Mouse (Mus musculus): ENCODE results near the gene Map3k12. TPM values are rescaled to one million over a fixed set of nuclear protein-coding genes. Genes with fewer than 3 reads are reported as not detected.
A peak's percentile ranks its signal among the peaks of the same experiment; 100 is the strongest.

The Map3k12 gene
- polyA plus RNA-seq, 1 experiment from 2014 or later: 65.5 TPM

DNA sequence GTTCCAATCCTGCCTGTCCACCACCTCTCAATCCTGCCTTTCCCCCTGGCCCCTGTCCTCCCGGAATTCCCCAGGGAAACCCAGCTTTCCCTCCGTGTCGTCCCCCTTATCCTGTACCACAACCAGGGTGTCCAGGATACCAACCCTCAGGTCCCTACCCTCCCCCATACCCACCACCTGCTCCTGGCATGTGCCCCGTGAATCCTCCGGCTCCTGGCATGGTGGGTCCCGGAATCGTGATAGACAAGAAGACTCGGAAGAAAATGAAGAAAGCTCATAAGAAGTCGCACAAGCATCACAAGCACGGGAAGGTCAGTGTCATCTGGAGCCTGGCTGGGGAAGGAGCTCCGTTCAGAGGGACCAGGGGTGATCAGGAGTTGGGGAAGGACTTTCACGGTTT lies 56.5 kb downstream of the Map3k12 start:
- Histone ChIP-seq H3K4me1 (ENCODE audit: control insufficient read depth, insufficient read depth, low read length) (peaks cover 17% of the 10 kb centered on the region), H3K4me3 (ENCODE audit: low read depth, low read length) (no peak overlapping the region), H3K36me3 (ENCODE audit: control insufficient read depth, insufficient read depth, low read length) (peaks cover 7% of the 10 kb centered on the region), H3K9me3 (replicated peaks; ENCODE audit: control insufficient read depth, low read length, poor library complexity, severe bottlenecking) (no peaks in the 10 kb centered on the region), H3K27me3 (ENCODE audit: control insufficient read depth, insufficient read depth, low read depth, low read length) (no peaks in the 10 kb centered on the region), H3K4me2 (ENCODE audit: low read length) (no peak overlapping the region), H3K9ac (ENCODE audit: low read depth, low read length) (no peak overlapping the region), H3K27ac (ENCODE audit: low read length) (no peak overlapping the region)
- ATAC-seq: no peak
- WGBS: 83% methylated on average over 12 of the region's 12 CpGs

DNA sequence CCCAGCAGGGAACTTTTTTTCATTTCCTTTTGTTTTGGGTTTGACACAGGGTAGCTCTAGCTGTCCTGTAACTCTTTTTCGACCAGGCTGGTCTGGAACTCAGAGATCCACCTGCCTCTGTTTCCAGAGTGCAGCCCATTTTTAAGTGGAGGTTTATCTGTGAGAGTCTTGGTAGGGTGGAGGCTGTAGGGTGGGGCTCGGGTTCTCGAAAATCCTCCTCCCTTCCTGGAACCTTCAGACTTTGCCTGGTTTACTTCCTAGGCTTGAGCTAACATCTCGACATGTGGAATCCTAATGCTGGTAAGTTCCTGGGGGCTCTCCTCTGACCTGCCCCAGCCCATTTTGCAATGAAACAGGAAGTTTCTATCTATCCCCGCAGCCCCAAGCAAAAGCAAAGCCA lies 57.0 kb downstream of the Map3k12 start:
- Histone ChIP-seq H3K27ac (ENCODE audit: low read length) (no peak overlapping the region), H3K4me2 (ENCODE audit: low read length) (peak overlapping the region; percentile 61), H3K9ac (ENCODE audit: low read depth, low read length) (no peak overlapping the region), H3K4me1 (ENCODE audit: control insufficient read depth, insufficient read depth, low read length) (peaks cover 17% of the 10 kb centered on the region), H3K4me3 (ENCODE audit: low read depth, low read length) (peak overlapping the region; percentile 49; the same call in 1 of the 2 replicates), H3K27me3 (ENCODE audit: control insufficient read depth, insufficient read depth, low read depth, low read length) (no peaks in the 10 kb centered on the region), H3K9me3 (replicated peaks; ENCODE audit: control insufficient read depth, low read length, poor library complexity, severe bottlenecking) (no peaks in the 10 kb centered on the region), H3K36me3 (ENCODE audit: control insufficient read depth, insufficient read depth, low read length) (peaks cover 7% of the 10 kb centered on the region)
- no peak for ATAC-seq
- WGBS: 73% methylated on average over 5 of the region's 5 CpGs

DNA sequence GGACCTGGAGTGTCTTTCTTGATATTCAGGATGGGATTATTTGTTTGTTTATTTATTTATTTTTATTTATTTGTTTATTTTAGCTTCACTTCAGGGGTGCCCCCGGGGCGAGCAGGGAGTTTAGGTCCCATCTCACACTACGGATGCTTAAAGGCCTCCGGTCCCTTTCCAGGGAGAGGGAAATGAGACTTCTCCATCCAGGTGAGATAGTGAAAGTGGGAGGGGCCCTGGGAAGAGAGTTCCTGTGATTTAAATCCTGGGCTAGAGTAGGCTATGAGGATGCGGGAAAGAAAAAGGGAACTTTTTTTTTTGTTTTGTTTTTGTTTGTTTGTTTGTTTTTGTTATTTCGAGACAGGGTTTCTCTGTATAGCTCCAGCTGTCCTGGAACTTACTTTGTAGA lies 57.5 kb downstream of the Map3k12 start:
- peak overlapping the region; percentile 49 for H3K4me3 ChIP-seq (ENCODE audit: low read depth, low read length)
- H3K4me1 ChIP-seq (ENCODE audit: control insufficient read depth, insufficient read depth, low read length): peaks cover 17% of the 10 kb centered on the region
- 34% methylated on average over 6 of the region's 6 CpGs for WGBS
- peak overlapping the region; percentile 61 for H3K4me2 ChIP-seq (ENCODE audit: low read length)
- H3K27me3 ChIP-seq (ENCODE audit: control insufficient read depth, insufficient read depth, low read depth, low read length): no peaks in the 10 kb centered on the region
- H3K36me3 ChIP-seq (ENCODE audit: control insufficient read depth, insufficient read depth, low read length): peaks cover 7% of the 10 kb centered on the region
- ATAC-seq: 0 out of 2 replicates have a peak, but pooled peaks have one; percentile 47
- H3K27ac ChIP-seq (ENCODE audit: low read length): peak overlapping the region; percentile 51
- no peaks in the 10 kb centered on the region for H3K9me3 ChIP-seq (replicated peaks; ENCODE audit: control insufficient read depth, low read length, poor library complexity, severe bottlenecking)
- peak overlapping the region; percentile 69 for H3K9ac ChIP-seq (ENCODE audit: low read depth, low read length)

DNA sequence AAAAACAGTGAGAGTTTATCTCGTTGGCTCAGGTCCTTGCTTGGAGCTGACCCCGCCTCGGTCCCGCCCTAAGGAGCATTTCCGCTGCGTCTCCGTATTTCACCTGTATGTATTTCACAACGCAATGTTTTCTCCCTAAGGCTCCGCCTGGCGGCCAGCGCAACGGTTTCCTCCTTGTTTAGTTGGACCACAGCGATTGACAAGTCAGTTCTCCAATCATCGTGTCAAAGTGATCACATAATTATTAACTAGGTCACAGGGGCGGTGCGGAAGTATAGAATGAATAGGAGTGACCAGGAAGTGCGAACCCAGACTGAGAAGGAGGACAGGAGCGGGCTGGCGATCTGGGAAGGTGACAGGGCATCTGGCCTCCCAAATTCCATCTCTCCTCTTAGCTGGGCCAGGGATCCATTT lies 58.0 kb downstream of the Map3k12 start, which contains the start of gene Prr13:
Prr13 (plus strand) TSS at position 125 of the 414 bp plus-strand sequence.
- Histone ChIP-seq H3K36me3 (ENCODE audit: control insufficient read depth, insufficient read depth, low read length) (peaks cover 7% of the 10 kb centered on the region), H3K27me3 (ENCODE audit: control insufficient read depth, insufficient read depth, low read depth, low read length) (no peaks in the 10 kb centered on the region), H3K27ac (ENCODE audit: low read length) (peak within 1 kb of the TSS; percentile 51), H3K4me2 (ENCODE audit: low read length) (peak within 1 kb of the TSS; percentile 61), H3K9ac (ENCODE audit: low read depth, low read length) (peak within 1 kb of the TSS; percentile 69), H3K4me1 (ENCODE audit: control insufficient read depth, insufficient read depth, low read length) (peaks cover 17% of the 10 kb centered on the region), H3K4me3 (ENCODE audit: low read depth, low read length) (peak within 1 kb of the TSS; percentile 49), H3K9me3 (replicated peaks; ENCODE audit: control insufficient read depth, low read length, poor library complexity, severe bottlenecking) (no peaks in the 10 kb centered on the region)
- WGBS: 0% methylated on average over 19 of the region's 19 CpGs
- ATAC-seq: peak; percentile 92

DNA sequence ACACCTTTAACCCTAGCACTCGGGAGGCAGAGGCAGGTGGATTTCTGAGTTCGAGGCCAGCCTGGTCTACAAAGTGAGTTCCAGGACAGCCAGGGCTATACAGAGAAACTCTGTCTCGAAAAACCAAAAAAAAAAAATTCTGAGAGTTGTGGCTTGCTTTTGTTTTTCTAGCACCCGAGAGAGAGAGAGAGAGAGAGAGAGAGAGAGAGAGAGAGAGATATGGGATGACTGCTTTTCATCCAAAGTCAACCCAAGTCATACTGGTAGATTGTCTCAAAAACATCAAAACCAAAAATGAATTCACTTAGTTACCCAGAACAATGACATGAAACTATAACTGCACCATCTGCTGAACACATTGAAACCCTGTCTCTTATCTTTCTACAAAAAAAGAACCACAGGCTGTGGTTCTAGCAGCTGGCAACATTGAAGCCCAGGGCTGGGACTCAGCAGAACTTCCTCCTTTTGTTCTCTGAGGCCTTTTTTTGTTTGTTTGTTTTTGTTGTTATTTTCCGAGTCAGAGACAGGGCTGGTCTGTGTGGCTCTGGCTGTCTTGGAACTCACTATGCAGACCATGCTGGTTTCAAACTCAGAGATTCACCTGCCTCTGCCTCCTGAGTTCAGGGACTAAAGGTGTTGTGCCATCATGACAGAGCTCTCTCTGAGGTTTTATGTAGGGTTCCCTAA lies 58.7 kb downstream of the Map3k12 start:
- 0 out of 2 replicates have a peak overlapping the region, but pooled peaks have one; percentile 6 for H3K27ac ChIP-seq (ENCODE audit: low read length)
- WGBS: 84% methylated on average over 5 of the region's 5 CpGs
- peak; percentile 37; the same call in 1 of the 2 replicates for ATAC-seq

DNA sequence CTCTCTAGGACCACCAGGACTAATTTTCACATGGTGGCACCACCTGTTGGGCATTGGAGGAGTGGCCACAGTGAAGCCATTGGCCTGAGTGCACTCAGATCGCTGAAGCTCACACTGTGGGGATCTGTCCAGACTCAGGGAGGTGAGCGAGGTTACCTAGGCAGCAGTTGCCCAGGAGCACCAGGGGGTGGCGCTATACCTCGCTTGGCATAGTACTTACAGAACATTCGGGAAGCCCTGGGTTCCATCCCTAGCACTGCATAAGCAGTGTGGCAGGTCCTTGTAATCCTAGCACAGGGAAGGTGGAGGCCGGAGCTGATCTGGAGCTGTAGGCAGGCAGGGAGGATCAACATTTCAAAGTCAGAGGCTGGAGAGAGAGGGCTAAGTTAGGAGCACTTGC lies 60.9 kb downstream of the Map3k12 start:
- H3K9me3 ChIP-seq (replicated peaks; ENCODE audit: control insufficient read depth, low read length, poor library complexity, severe bottlenecking): no peaks in the 10 kb centered on the region
- H3K27me3 ChIP-seq (ENCODE audit: control insufficient read depth, insufficient read depth, low read depth, low read length): no peaks in the 10 kb centered on the region
- H3K9ac ChIP-seq (ENCODE audit: low read depth, low read length): no peak overlapping the region
- H3K4me2 ChIP-seq (ENCODE audit: low read length): no peak overlapping the region
- no peak for ATAC-seq
- H3K27ac ChIP-seq (ENCODE audit: low read length): no peak overlapping the region
- WGBS: 39% methylated on average over 6 of the region's 6 CpGs
- H3K4me1 ChIP-seq (ENCODE audit: control insufficient read depth, insufficient read depth, low read length): peaks cover 17% of the 10 kb centered on the region
- H3K4me3 ChIP-seq (ENCODE audit: low read depth, low read length): no peak overlapping the region
- H3K36me3 ChIP-seq (ENCODE audit: control insufficient read depth, insufficient read depth, low read length): no peaks in the 10 kb centered on the region

More for the DNA sequence above, 58.7 kb downstream of the Map3k12 start:
- Histone ChIP-seq H3K4me1 (ENCODE audit: control insufficient read depth, insufficient read depth, low read length) (peaks cover 17% of the 10 kb centered on the region), H3K4me3 (ENCODE audit: low read depth, low read length) (peak overlapping the region; percentile 49), H3K9me3 (replicated peaks; ENCODE audit: control insufficient read depth, low read length, poor library complexity, severe bottlenecking) (no peaks in the 10 kb centered on the region), H3K4me2 (ENCODE audit: low read length) (peak overlapping the region; percentile 61), H3K36me3 (ENCODE audit: control insufficient read depth, insufficient read depth, low read length) (peaks cover 2% of the 10 kb centered on the region), H3K9ac (ENCODE audit: low read depth, low read length) (peak overlapping the region; percentile 3; the same call in 1 of the 2 replicates), H3K27me3 (ENCODE audit: control insufficient read depth, insufficient read depth, low read depth, low read length) (no peaks in the 10 kb centered on the region)

DNA sequence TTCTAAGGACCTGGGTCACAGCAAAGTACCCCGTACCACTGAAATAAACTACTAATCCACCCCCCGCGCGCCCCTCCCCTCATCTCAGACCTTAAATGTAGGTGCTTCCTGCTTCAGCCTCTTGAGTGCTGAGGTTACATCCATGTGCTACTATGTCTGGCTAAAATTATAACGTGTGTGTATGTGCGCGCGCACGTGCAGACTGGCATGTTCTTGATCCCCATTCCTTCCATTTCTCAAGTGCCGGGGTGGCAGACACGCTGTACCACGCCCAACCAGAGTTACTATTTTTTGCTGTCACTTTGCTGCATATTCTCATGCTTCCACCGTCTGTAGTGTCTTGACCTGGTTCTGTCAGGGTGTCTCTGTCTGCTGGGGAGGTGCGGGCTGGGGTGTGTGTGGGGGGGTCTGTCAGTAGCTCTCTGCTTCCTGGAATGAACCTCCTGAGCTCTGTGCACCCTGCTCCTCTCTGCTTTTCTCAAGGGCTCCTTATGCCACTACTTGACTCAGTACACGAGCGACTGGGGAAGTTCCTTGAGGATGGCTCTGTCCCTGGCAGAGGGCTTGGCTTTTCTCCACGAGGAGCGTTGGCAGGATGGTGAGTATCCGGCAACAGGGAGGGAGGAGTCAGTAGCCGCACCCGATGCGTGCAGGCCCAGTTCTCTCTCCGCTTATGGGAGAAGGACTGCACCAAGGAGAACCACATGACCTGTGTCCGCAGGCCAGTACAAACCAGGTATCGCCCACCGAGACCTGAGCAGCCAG lies 65.0 kb downstream of the Map3k12 start:
- no peak overlapping the region for H3K4me3 ChIP-seq (ENCODE audit: low read depth, low read length)
- 83% methylated on average over 26 of the region's 26 CpGs for WGBS
- H3K27me3 ChIP-seq (ENCODE audit: control insufficient read depth, insufficient read depth, low read depth, low read length): no peaks in the 10 kb centered on the region
- no peaks in the 10 kb centered on the region for H3K4me1 ChIP-seq (ENCODE audit: control insufficient read depth, insufficient read depth, low read length)
- ATAC-seq: no peak
- H3K27ac ChIP-seq (ENCODE audit: low read length): no peak overlapping the region
- H3K9me3 ChIP-seq (replicated peaks; ENCODE audit: control insufficient read depth, low read length, poor library complexity, severe bottlenecking): no peaks in the 10 kb centered on the region
- H3K4me2 ChIP-seq (ENCODE audit: low read length): no peak overlapping the region
- no peaks in the 10 kb centered on the region for H3K36me3 ChIP-seq (ENCODE audit: control insufficient read depth, insufficient read depth, low read length)
- H3K9ac ChIP-seq (ENCODE audit: low read depth, low read length): no peak overlapping the region

DNA sequence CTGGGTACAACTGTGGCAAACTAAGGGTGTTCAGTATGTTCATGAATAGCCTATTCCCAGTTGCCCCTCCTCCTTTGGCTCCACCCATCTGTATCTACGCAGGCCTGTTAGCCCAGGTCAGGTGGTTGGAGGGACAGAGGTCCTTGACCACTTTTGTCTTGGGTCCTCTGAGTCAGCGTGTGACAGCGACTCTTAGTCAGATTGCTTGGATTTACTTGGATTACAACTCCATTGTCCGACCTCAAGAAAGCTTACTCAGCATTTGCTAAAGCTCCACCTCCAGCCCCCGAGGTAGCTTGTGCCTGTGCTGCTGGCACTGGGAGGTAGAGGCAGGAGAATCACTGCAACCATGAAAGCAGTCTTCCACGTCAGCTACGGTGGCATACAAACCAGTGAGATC lies 65.9 kb downstream of the Map3k12 start:
- Histone ChIP-seq H3K9me3 (replicated peaks; ENCODE audit: control insufficient read depth, low read length, poor library complexity, severe bottlenecking) (no peaks in the 10 kb centered on the region), H3K4me2 (ENCODE audit: low read length) (no peak overlapping the region), H3K36me3 (ENCODE audit: control insufficient read depth, insufficient read depth, low read length) (no peaks in the 10 kb centered on the region), H3K4me3 (ENCODE audit: low read depth, low read length) (no peak overlapping the region), H3K9ac (ENCODE audit: low read depth, low read length) (no peak overlapping the region), H3K4me1 (ENCODE audit: control insufficient read depth, insufficient read depth, low read length) (no peaks in the 10 kb centered on the region), H3K27ac (ENCODE audit: low read length) (no peak overlapping the region), H3K27me3 (ENCODE audit: control insufficient read depth, insufficient read depth, low read depth, low read length) (no peaks in the 10 kb centered on the region)
- no peak for ATAC-seq
- WGBS: 18% methylated on average over 7 of the region's 7 CpGs

DNA sequence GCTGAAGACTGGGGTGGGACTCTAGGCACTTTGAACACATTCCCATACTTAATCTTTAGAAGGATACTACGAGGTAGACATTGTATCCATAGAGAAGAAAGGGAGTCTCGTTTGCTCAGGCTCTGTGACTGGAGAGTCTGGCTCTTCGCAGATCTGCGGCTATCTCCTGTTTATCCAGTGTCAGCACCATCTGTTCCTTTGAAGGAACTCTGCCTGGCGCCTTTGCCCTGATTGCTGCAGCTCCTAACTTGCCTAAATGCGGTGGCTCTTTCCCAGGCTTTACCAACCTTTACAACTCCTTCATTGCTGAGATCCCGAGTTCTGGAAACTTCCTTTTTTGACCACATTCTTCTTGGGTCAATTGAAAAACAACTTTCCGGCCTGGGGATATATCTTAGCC lies 67.5 kb downstream of the Map3k12 start:
- 75% methylated on average over 8 of the region's 8 CpGs for WGBS
- no peaks in the 10 kb centered on the region for H3K27me3 ChIP-seq (ENCODE audit: control insufficient read depth, insufficient read depth, low read depth, low read length)
- no peak for ATAC-seq

More for the DNA sequence above, 67.5 kb downstream of the Map3k12 start:
- Histone ChIP-seq H3K4me1 (ENCODE audit: control insufficient read depth, insufficient read depth, low read length) (no peaks in the 10 kb centered on the region), H3K4me3 (ENCODE audit: low read depth, low read length) (no peak overlapping the region), H3K4me2 (ENCODE audit: low read length) (no peak overlapping the region), H3K9me3 (replicated peaks; ENCODE audit: control insufficient read depth, low read length, poor library complexity, severe bottlenecking) (no peaks in the 10 kb centered on the region), H3K36me3 (ENCODE audit: control insufficient read depth, insufficient read depth, low read length) (no peaks in the 10 kb centered on the region), H3K27ac (ENCODE audit: low read length) (no peak overlapping the region), H3K9ac (ENCODE audit: low read depth, low read length) (no peak overlapping the region)
